Mouse (Mus musculus): Measurements from ENCODE around the gene Olfr959. TPM values are rescaled to one million over a fixed set of nuclear protein-coding genes. Genes with fewer than 3 reads are reported as not detected.

Olfr959 gene
- total RNA-seq, 2 experiments from 2014 or later = not detected

Other genes with a start within 250 kb of the Olfr959 start
- gene Olfr948, start 249.5 kb downstream of the Olfr959 start, total RNA-seq (2021) = not detected
- not detected for gene Olfr951, start 188.2 kb downstream of the Olfr959 start, total RNA-seq (2021)
- not detected for gene Olfr952, start 148.4 kb downstream of the Olfr959 start, total RNA-seq (2021)
- gene Olfr954, start 118.9 kb downstream of the Olfr959 start, total RNA-seq (2021) = not detected
- not detected for gene Olfr955, start 103.6 kb downstream of the Olfr959 start, total RNA-seq (2021)
- gene Olfr44, start 81.6 kb downstream of the Olfr959 start, total RNA-seq (2021) = not detected
- not detected for gene Olfr957, start 59.8 kb downstream of the Olfr959 start, total RNA-seq (2021)
- not detected for gene Olfr958, start 21.5 kb downstream of the Olfr959 start, total RNA-seq (2021)
- 1 to 10 TPM; 3.3 to 7.3 TPM for gene AW551984, start 28.8 kb upstream of the Olfr959 start, total RNA-seq (2021)
- not detected for gene Olfr148, start 35.1 kb upstream of the Olfr959 start, total RNA-seq (2021)
- gene Olfr960, start 45.8 kb upstream of the Olfr959 start, total RNA-seq (2021) = not detected
- not detected for gene Olfr961, start 69.5 kb upstream of the Olfr959 start, total RNA-seq (2021)
- gene Olfr963, start 91.6 kb upstream of the Olfr959 start, total RNA-seq (2021) = not detected
- not detected for gene Olfr149, start 131.5 kb upstream of the Olfr959 start, total RNA-seq (2021)
- not detected for gene Olfr965, start 135.8 kb upstream of the Olfr959 start, total RNA-seq (2021)
- gene Olfr150, start 155.4 kb upstream of the Olfr959 start, total RNA-seq (2021) = not detected
- not detected for gene Olfr967, start 170.7 kb upstream of the Olfr959 start, total RNA-seq (2021)
- gene Olfr968, start 207.7 kb upstream of the Olfr959 start, total RNA-seq (2021) = not detected
- not detected for gene Olfr969, start 215.4 kb upstream of the Olfr959 start, total RNA-seq (2021)
- not detected for gene Olfr970, start 233.3 kb upstream of the Olfr959 start, total RNA-seq (2021)